Mouse (Mus musculus) cortical plate, adult 2 months (tissue): Measurements from ENCODE around the gene Psen1.

Experiments
- CTCF ChIP-seq: fragments of 200-500 bp; IDR thresholded peaks from 2 replicates; pipeline ENCODE4 v1.5.1; 2011; ENCODE audit warnings: mild to moderate bottlenecking, control low read depth, low read length; ENCODE audit not compliant: insufficient read depth; ENCODE audit errors: extremely low read depth
- POLR2A ChIP-seq: fragments of 200-500 bp; IDR thresholded peaks from 2 replicates; pipeline ENCODE4 v1.6.1; 2011; ENCODE audit warnings: mild to moderate bottlenecking, low read length, control low read depth; ENCODE audit not compliant: insufficient read depth; ENCODE audit errors: extremely low read depth

DNA sequence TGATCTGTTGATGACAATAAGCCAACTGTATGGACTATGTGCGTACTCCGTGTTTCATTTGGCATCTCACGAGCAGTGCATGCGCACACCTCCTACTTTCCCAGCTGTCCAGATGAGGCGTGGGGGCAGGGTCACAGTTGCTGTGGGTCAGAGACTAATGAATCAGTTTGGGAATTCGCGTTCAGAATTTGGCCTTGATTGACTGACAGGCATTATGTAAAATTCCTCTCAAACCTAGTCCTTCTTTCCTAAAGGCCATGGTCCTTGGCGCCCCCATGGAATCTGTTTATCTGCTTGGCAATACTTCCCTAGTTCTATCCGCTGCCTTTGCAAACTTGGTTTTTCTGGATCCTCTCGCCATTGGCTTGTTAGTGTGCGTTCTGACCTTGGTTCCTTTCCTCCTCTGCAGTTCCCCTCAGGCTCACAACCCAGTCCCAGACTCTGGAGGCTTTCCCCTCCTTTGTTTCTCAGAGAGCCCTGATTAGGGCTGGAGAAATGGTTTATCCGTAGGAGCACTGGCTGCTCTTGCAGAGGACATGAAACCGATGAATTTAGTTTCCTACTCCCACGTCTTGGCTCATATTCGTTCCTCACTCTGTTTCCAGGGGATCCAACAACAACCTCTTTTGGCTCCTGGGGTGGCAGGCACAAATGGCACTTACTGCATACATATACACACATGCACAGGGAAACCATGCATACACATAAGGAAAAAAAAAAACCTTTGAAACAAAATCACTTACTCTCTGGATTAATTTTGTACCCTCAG lies 28.6 kb downstream of the Psen1 start:
- TF ChIP-seq POLR2A (no peak), CTCF (no peak)
